In the genomic region with DNA sequence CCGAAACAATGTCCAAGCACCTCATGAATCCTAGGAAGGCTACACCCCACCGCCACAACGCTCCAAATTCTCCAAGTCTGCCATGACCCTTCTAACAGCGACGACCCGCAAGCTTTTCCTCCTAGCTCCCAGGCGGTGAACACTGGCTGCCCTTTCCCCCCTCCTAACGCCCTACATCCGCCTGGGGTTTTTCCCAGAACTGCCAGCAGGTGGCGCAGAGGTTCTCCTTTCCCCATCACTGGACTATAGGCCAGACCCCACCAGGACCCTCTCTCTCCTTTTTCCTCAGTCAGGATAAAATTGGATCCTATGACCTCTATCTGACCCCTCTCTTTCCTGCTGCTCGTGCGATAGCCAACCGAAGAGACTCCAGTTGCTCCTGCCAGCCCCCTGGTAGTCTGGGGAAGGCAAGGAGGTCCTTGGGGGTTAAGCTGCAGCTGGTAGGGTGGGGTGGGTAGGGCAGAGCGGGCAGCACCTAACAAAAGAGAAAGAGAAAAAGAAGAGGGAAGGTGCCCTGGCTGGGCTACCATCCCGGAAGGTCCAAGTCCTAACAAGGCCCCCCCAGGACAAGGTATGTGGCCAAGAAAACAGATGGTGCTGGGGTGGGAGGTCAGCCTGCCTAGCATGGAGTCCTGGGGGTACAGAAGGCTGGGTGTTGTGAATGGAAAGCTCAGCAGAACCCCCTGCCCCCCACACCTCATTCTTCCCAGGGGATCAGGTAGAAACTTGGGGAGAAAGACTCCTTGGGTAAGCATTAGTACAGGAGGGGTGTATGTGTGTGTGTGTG, we compare ENCODE assay signal across 8 mouse cellular contexts. TPM values are rescaled to one million over a fixed set of nuclear protein-coding genes. Genes with fewer than 3 reads are reported as not detected.
DNase-seq lines count a peak whose midpoint lies in the region.

No protein-coding gene starts in this region.

- WGBS in forebrain, embryonic 10.5 days, result 10% methylated on average over 15 of the region's 15 CpGs
- WGBS in large intestine, adult 2 months, result 11% methylated on average over 15 of the region's 15 CpGs

- H3K36me3 ChIP-seq in forebrain, embryonic 10.5 days (replicated peaks), result no peaks in the 10 kb centered on the region

- H3K4me1 ChIP-seq in forebrain, embryonic 10.5 days, result peaks cover 44% of the 10 kb centered on the region

- peak overlapping the region; percentile 56 for H3K27ac ChIP-seq in forebrain, embryonic 10.5 days

- DNase-seq in adrenal gland, adult (ENCODE audit: inconsistent age in 2 of 2, low spot score in 1 of 2), result peak; percentile 70 to 91
- DNase-seq in adrenal gland, adult 8-10 months, result no peak
- DNase-seq in c-Kit-positive CD71-negative TER-119-negative erythroid progenitor cells, embryonic 14.5 days (ENCODE audit: low read depth), result peak; percentile 66
- peak; percentile 89 for DNase-seq in forebrain, embryonic 10.5 days (ENCODE audit: extremely low spot score, low spot score)
- peak; percentile 40 for DNase-seq in heart, postnatal 25 days (ENCODE audit: low spot score)
- peak; percentile 56 for DNase-seq in large intestine, adult 2 months (ENCODE audit: low read depth, low spot score)
- DNase-seq in mesoderm, embryonic 11.5 days (ENCODE audit: low read depth, low spot score), result peak; percentile 93
- DNase-seq in spleen, postnatal 14 days (ENCODE audit: low spot score in 2 of 2), result peak; percentile 41 to 68

- peak overlapping the region; percentile 33 for H3K4me3 ChIP-seq in forebrain, embryonic 10.5 days

- no peaks in the 10 kb centered on the region for H3K9me3 ChIP-seq in forebrain, embryonic 10.5 days

- intact Hi-C loops in heart, postnatal 25 days (cut with DNase I), result loop anchor here (2.0 to 10.0 kb wide), 3 partner anchors 44 to 320 kb away; no protein-coding TSS in a partner anchor

- peaks cover 88% of the 10 kb centered on the region for H3K27me3 ChIP-seq in forebrain, embryonic 10.5 days (ENCODE audit: poor library complexity, severe bottlenecking)

RNA-seq across cellular contexts. Expression of gene Fndc5, which starts 1.8 kb away (rescaled TPM):
- 1 to 10 TPM; 3.7 to 6.3 (median 4.7) TPM for total RNA-seq in adrenal gland, adult 8-10 months (2022)
- polyA plus RNA-seq in forebrain, embryonic 10.5 days (2016; fragmentation: Nextera tagmentation; extraction: Ambion mirVana), result 0.56 and 0.93 TPM in 2 replicates
- 100 to 1,000 TPM; 325 TPM for total RNA-seq in heart, postnatal 25 days (2021)
- polyA plus RNA-seq in large intestine, adult 2 months (2012; rRNA removed), result 0.53 and 0.74 TPM in 2 replicates

RNA-seq across cellular contexts. Expression of gene Hpca, which starts 13.2 kb away (rescaled TPM):
- total RNA-seq in adrenal gland, adult 8-10 months (2022), result 1 to 10 TPM; 2.1 to 4.9 (median 3.6) TPM
- polyA plus RNA-seq in forebrain, embryonic 10.5 days (2016; fragmentation: Nextera tagmentation; extraction: Ambion mirVana), result 0.18 and 0.43 TPM in 2 replicates
- total RNA-seq in heart, postnatal 25 days (2021), result not detected
- 0.92 and 1.7 TPM in 2 replicates for polyA plus RNA-seq in large intestine, adult 2 months (2012; rRNA removed)

RNA-seq across cellular contexts. Expression of gene Tmem54, which starts 29.6 kb away (rescaled TPM):
- total RNA-seq in adrenal gland, adult 8-10 months (2022), result not detected
- 3.3 and 4.6 TPM in 2 replicates for polyA plus RNA-seq in forebrain, embryonic 10.5 days (2016; fragmentation: Nextera tagmentation; extraction: Ambion mirVana)
- total RNA-seq in heart, postnatal 25 days (2021), result not detected
- 753 and 829 TPM in 2 replicates for polyA plus RNA-seq in large intestine, adult 2 months (2012; rRNA removed)

RNA-seq across cellular contexts. Expression of gene S100pbp, which starts 54.5 kb away (rescaled TPM):
- total RNA-seq in adrenal gland, adult 8-10 months (2022), result 10 to 100 TPM; 21.7 to 31.7 (median 25.4) TPM
- polyA plus RNA-seq in forebrain, embryonic 10.5 days (2016; fragmentation: Nextera tagmentation; extraction: Ambion mirVana), result 29.4 and 29.7 TPM in 2 replicates
- total RNA-seq in heart, postnatal 25 days (2021), result 10 to 100 TPM; 12.9 to 14.1 TPM
- 4.8 and 8.2 TPM in 2 replicates for polyA plus RNA-seq in large intestine, adult 2 months (2012; rRNA removed)

RNA-seq across cellular contexts. Expression of gene Yars, which starts 54.6 kb away (rescaled TPM):
- total RNA-seq in adrenal gland, adult 8-10 months (2022), result 100 to 1,000 TPM in 1 of 4 experiments, 10 to 100 TPM in 3; 83.3 to 108 (median 89.0) TPM
- polyA plus RNA-seq in forebrain, embryonic 10.5 days (2016; fragmentation: Nextera tagmentation; extraction: Ambion mirVana), result 109 and 120 TPM in 2 replicates
- total RNA-seq in heart, postnatal 25 days (2021), result 10 to 100 TPM; 26.9 to 30.0 TPM
- polyA plus RNA-seq in large intestine, adult 2 months (2012; rRNA removed), result 15.6 and 18.4 TPM in 2 replicates

Comparison
In these comparisons a context has a peak if more than half of its experiments do, and no peak if none do; other contexts are left out.
1. RNA of gene Fndc5, which starts 1.8 kb away (total RNA-seq): 325 TPM in heart, postnatal 25 days; 3.7 to 6.3 TPM in adrenal gland, adult 8-10 months; every median in the first group is over 10 times any median in the second.